ENCODE assay signal across 9 mouse cellular contexts in the genomic region with DNA sequence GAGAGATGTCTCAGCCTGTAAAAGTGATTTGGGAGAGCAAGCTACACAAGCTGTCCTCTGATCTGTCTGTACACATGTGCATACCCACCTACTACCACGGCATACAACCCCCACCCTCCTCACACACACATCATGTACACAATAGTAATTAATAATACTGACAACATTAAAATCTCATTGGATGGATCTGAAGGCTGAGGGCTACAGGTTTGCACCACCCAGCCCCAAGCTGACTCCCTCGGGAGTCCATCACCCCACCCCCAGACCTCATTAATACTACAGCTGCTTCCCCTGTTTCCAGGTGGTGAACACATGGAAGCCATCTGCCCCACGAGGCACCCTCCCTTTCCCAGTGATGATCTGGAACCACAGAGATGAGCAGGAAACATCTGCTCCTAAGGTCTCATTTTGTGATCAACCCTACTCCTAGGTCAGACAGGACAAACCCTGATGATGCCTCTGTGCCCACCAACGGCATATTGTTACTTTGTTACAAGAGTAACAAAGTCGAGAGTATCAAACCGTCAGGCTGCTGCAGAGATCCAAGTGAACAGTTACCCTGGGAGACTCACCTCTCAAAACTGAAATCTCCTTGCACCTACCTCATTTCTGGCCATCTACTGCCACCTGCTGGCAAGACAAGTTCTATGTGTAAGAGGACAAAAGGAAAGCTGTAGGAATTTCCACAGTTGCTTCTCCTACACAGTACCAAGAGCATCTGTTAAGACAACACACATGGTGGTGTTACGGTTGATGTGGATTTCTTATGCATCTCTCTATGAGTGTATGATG.
A peak's percentile ranks its signal among the peaks of the same experiment; 100 is the strongest.
DNase-seq lines count a peak whose midpoint lies in the region; ATAC-seq lines count a peak whose summit lies in the region.
"Had no signal": no experiment of that assay in that cellular context is flagged by ENCODE, and none has a peak within 500 bp of the region (broad histone marks: within the 10 kb centered on the region; RNA-seq: fewer than 3 reads in every experiment).

No protein-coding gene starts in this region.

- peaks cover 13% of the 10 kb centered on the region; the same call in 1 of the 2 replicates for H3K4me1 ChIP-seq in heart, embryonic 12.5 days (replicated peaks)
- H3K4me1 ChIP-seq in kidney, embryonic 14.5 days (ENCODE audit: control insufficient read depth, insufficient read depth, low read length): 0 out of 2 replicates have a peak, but pooled peaks cover 5% of the 10 kb centered on the region
- peaks cover 9% of the 10 kb centered on the region; the same call in 1 of the 2 replicates for H3K4me1 ChIP-seq in limb, embryonic 12.5 days (replicated peaks)
- H3K4me1 ChIP-seq: stomach, embryonic 15.5 days had no signal

- peak; percentile 65 for DNase-seq in heart, adult 8-10 months (ENCODE audit: low spot score)
- DNase-seq in embryo, embryonic 11 days: peak; percentile 87
- peak; percentile 81 for DNase-seq in neural tube, embryonic 10.5 days (ENCODE audit: extremely low spot score, low spot score)
- peak; percentile 70 for DNase-seq in telencephalon, adult 2 months (ENCODE audit: low read depth, low spot score)

- H3K27ac ChIP-seq in heart, embryonic 12.5 days (ENCODE audit: poor library complexity, severe bottlenecking): no peak overlapping the region
- H3K27ac ChIP-seq in kidney, embryonic 14.5 days (ENCODE audit: low read depth, low read length): no peak overlapping the region
- H3K27ac ChIP-seq in limb, embryonic 12.5 days: no peak overlapping the region
- H3K27ac ChIP-seq: stomach, embryonic 15.5 days had no signal

- WGBS in heart, embryonic 12.5 days: 36% methylated on average over 7 of the region's 7 CpGs
- WGBS in kidney, embryonic 14.5 days: 27% methylated on average over 7 of the region's 7 CpGs
- WGBS in limb, embryonic 12.5 days: 14% methylated on average over 7 of the region's 7 CpGs

- H3K4me2 ChIP-seq in heart, embryonic 12.5 days: no peak overlapping the region
- no peak overlapping the region for H3K4me2 ChIP-seq in kidney, embryonic 14.5 days (replicated peaks; ENCODE audit: low read depth, low read length)
- peak overlapping the region; percentile 23; the same call in 1 of the 2 replicates for H3K4me2 ChIP-seq in limb, embryonic 12.5 days
- H3K4me2 ChIP-seq: stomach, embryonic 15.5 days had no signal

- H3K9me3 ChIP-seq in heart, embryonic 12.5 days (replicated peaks): no peaks in the 10 kb centered on the region
- no peaks in the 10 kb centered on the region for H3K9me3 ChIP-seq in kidney, embryonic 14.5 days (ENCODE audit: control insufficient read depth, low read length)
- H3K9me3 ChIP-seq in limb, embryonic 12.5 days: no peaks in the 10 kb centered on the region
- H3K9me3 ChIP-seq: stomach, embryonic 15.5 days had no signal

- no peak for ATAC-seq in heart, embryonic 12.5 days (ENCODE audit: insufficient number of reproducible peaks, low FRiP score)
- ATAC-seq in granulocyte monocyte progenitor cell, adult 5-6 weeks (replicated peaks; ENCODE audit: poor library complexity, severe bottlenecking): peak; percentile 82
- peak; percentile 56 for ATAC-seq in kidney, embryonic 14.5 days (ENCODE audit: low FRiP score, low TSS enrichment)
- ATAC-seq in limb, embryonic 12.5 days (ENCODE audit: insufficient number of reproducible peaks, insufficient read depth, low FRiP score, low TSS enrichment, low read depth): peak; percentile 45; the same call in 1 of the 2 replicates

- H3K27me3 ChIP-seq in heart, embryonic 12.5 days (replicated peaks): no peaks in the 10 kb centered on the region
- H3K27me3 ChIP-seq in kidney, embryonic 14.5 days (ENCODE audit: control insufficient read depth, insufficient read depth, low read length): no peaks in the 10 kb centered on the region
- H3K27me3 ChIP-seq in limb, embryonic 12.5 days: no peaks in the 10 kb centered on the region
- H3K27me3 ChIP-seq: stomach, embryonic 15.5 days had no signal

- H3K9ac ChIP-seq in heart, embryonic 12.5 days: no peak overlapping the region
- H3K9ac ChIP-seq in kidney, embryonic 14.5 days (ENCODE audit: low read depth, low read length): no peak overlapping the region
- no peak overlapping the region for H3K9ac ChIP-seq in limb, embryonic 12.5 days (replicated peaks)
- H3K9ac ChIP-seq: stomach, embryonic 15.5 days had no signal

- no peak overlapping the region for H3K4me3 ChIP-seq in heart, embryonic 12.5 days
- H3K4me3 ChIP-seq in kidney, embryonic 14.5 days (ENCODE audit: low read length): no peak overlapping the region
- H3K4me3 ChIP-seq in limb, embryonic 12.5 days (replicated peaks): no peak overlapping the region
- H3K4me3 ChIP-seq: stomach, embryonic 15.5 days had no signal

- H3K36me3 ChIP-seq in heart, embryonic 12.5 days: no peaks in the 10 kb centered on the region
- no peaks in the 10 kb centered on the region for H3K36me3 ChIP-seq in kidney, embryonic 14.5 days (ENCODE audit: control insufficient read depth, insufficient read depth, low read length)
- H3K36me3 ChIP-seq in limb, embryonic 12.5 days: no peaks in the 10 kb centered on the region
- H3K36me3 ChIP-seq: stomach, embryonic 15.5 days had no signal
